Mouse (Mus musculus) myocyte (in vitro differentiated cells): ENCODE data around the gene Tnnc1. TPM values are rescaled to one million over a fixed set of nuclear protein-coding genes. Genes with fewer than 3 reads are reported as not detected.

Experiments used
- H3K27me3 ChIP-seq: one replicate; pipeline ENCODE4 v1.6.1; 2011; ENCODE audit not compliant: control insufficient read depth, insufficient read depth, insufficient read length
- H3K36me3 ChIP-seq: one replicate; pipeline ENCODE4 v1.6.1; 2011; ENCODE audit not compliant: control insufficient read depth, insufficient read depth
- H3K4me2 ChIP-seq: one replicate; pipeline ENCODE4 v1.6.1; 2011; ENCODE audit warnings: low read depth, control low read depth
- H3K4me3 ChIP-seq: one replicate; pipeline ENCODE4 v1.5.1; 2011; ENCODE audit warnings: mild to moderate bottlenecking, control low read depth, moderate library complexity
- H3K79me2 ChIP-seq: one replicate; pipeline ENCODE4 v1.6.1; 2011; ENCODE audit not compliant: control insufficient read depth, insufficient read depth
- H3ac ChIP-seq: one replicate; pipeline ENCODE4 v1.6.1; 2011; ENCODE audit not compliant: control insufficient read depth, insufficient read length
- CEBPB ChIP-seq: IDR thresholded peaks from 2 replicates; pipeline ENCODE4 v1.6.1; 2011; ENCODE audit warnings: mild to moderate bottlenecking, moderate library complexity; ENCODE audit not compliant: poor library complexity, insufficient read depth, severe bottlenecking
- E2F4 ChIP-seq: IDR thresholded peaks from one replicate; pipeline ENCODE4 v1.6.1; 2011; ENCODE audit warnings: mild to moderate bottlenecking, control low read depth, moderate library complexity; ENCODE audit not compliant: insufficient read depth
- MAX ChIP-seq: IDR thresholded peaks from one replicate; pipeline ENCODE4 v1.6.1; 2011; ENCODE audit warnings: low read depth, mild to moderate bottlenecking, control low read depth
- MYOD1 ChIP-seq, 3 experiments: IDR thresholded peaks; one replicate each; pipeline ENCODE4 v1.6.1; 2011; ENCODE audit warnings: control low read depth in 2 of 3, low read depth in 2 of 3, mild to moderate bottlenecking in 2 of 3, moderate library complexity in 1 of 3; ENCODE audit not compliant: insufficient read length in 2 of 3, control insufficient read depth in 1 of 3
- MYOG ChIP-seq, 3 experiments: IDR thresholded peaks; one replicate each; pipeline ENCODE4 v1.6.1; 2011; ENCODE audit warnings: control low read depth in 2 of 3, low read depth in 2 of 3, mild to moderate bottlenecking in 2 of 3; ENCODE audit not compliant: insufficient read length in 2 of 3, control insufficient read depth in 1 of 3, insufficient read depth in 1 of 3
- POLR2A ChIP-seq: IDR thresholded peaks from one replicate; pipeline ENCODE4 v1.6.1; 2011; ENCODE audit warnings: low read depth, mild to moderate bottlenecking, control low read depth, moderate library complexity; ENCODE audit not compliant: insufficient read length
- POLR2AphosphoS2 ChIP-seq: IDR thresholded peaks from one replicate; pipeline ENCODE4 v1.6.1; 2011; ENCODE audit warnings: low read depth, control low read depth; ENCODE audit not compliant: insufficient read length
- REST ChIP-seq: IDR thresholded peaks from one replicate; pipeline ENCODE4 v1.6.1; 2011; ENCODE audit warnings: mild to moderate bottlenecking, control low read depth, moderate library complexity; ENCODE audit not compliant: insufficient read depth, insufficient read length
- SRF ChIP-seq: IDR thresholded peaks from one replicate; pipeline ENCODE4 v1.6.1; 2011; ENCODE audit warnings: low read depth; ENCODE audit not compliant: control insufficient read depth, insufficient read length
- TCF12 ChIP-seq: IDR thresholded peaks from one replicate; pipeline ENCODE4 v1.6.1; 2011; ENCODE audit warnings: mild to moderate bottlenecking, control low read depth; ENCODE audit not compliant: poor library complexity, insufficient read depth, severe bottlenecking
- TCF3 ChIP-seq: IDR thresholded peaks from one replicate; pipeline ENCODE4 v1.6.1; 2011; ENCODE audit warnings: low read depth, control low read depth; ENCODE audit not compliant: insufficient read length
- USF1 ChIP-seq: IDR thresholded peaks from one replicate; pipeline ENCODE4 v1.6.1; 2011; ENCODE audit warnings: low read depth, mild to moderate bottlenecking, control low read depth, moderate library complexity
- polyA plus RNA-seq: library from polyadenylated mRNA; unstranded; fragments of >200 nt; fragmentation: generic; extraction: Trizol; gene quantifications from one replicate; pipeline ENCODE4 v1.2.1, GENCODE M21; 2012; ENCODE audit warnings: missing spikeins

Gene Tnnc1
- polyA plus RNA-seq, 1 experiment = 7,028 TPM

DNA sequence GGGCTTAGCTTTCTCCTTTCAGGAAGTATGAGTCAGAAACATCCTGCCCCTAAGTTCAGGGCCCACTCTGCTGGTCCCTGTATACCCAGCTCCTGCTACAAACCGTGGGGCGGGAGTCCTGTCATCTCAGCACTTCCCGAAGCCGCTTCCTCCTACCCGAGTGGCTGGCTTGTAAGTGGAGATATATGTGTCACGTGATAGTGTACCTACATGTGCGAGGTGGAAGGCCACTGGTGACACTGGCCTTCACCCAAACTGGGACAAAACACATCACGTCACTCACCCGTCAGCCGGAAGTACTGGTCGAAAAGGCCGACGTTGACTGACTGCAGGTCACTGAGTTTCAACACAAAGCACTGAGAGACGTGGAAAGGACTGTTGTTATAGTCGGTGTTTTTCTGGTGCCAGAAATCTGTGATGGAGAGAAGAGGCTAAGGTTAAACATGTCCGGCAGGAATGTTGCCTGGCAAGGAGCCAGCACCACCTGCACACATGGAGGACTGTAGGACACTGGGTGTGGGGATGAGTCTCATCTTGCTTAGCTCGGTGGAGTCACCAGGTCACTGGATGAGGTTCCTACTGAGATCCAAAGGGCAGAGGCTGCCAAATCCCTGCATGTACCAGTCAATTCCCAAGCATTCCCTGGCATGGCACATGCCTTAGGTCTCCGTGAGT is 35.2 kb upstream of the Tnnc1 start:
- Histone ChIP-seq H3K79me2 (no peaks in the 10 kb centered on the region), H3ac (no peak overlapping the region), H3K27me3 (no peaks in the 10 kb centered on the region), H3K4me2 (no peak overlapping the region), H3K4me3 (no peak overlapping the region), H3K36me3 (peaks cover 48% of the 10 kb centered on the region)
- TF ChIP-seq POLR2A (peak; percentile 23), E2F4 (no peak), REST (no peak)

- no peaks in the 10 kb centered on the region for H3K79me2 ChIP-seq
- H3ac ChIP-seq = no peak overlapping the region
- no peak overlapping the region for H3K4me3 ChIP-seq
- H3K27me3 ChIP-seq = no peaks in the 10 kb centered on the region
- peaks cover 48% of the 10 kb centered on the region for H3K36me3 ChIP-seq
- TF ChIP-seq MYOD1 (IDR thresholded peaks at IDR 0.05; ENCODE audit: control insufficient read depth in 1 of 3, insufficient read length in 2 of 3, low read depth in 2 of 3) (no peak), POLR2AphosphoS2 (peak; percentile 43), TCF12 (no peak), REST (no peak), CEBPB (no peak), TCF3 (no peak), POLR2A (no peak), SRF (no peak)
- H3K4me2 ChIP-seq = no peak overlapping the region
Observed at GRCm38 (mm10) chr14:31173537-31173936, 34.6 kb upstream of the Tnnc1 start.

- H3K27me3 ChIP-seq = no peaks in the 10 kb centered on the region
- no peak overlapping the region for H3K4me3 ChIP-seq
- no peak overlapping the region for H3K4me2 ChIP-seq
- TF ChIP-seq REST = no peak
- no peak for TF ChIP-seq TCF3
- no peak for TF ChIP-seq SRF
- TF ChIP-seq POLR2A = no peak
- no peak for TF ChIP-seq CEBPB
- TF ChIP-seq E2F4 = no peak
- no peak for TF ChIP-seq MYOG (IDR thresholded peaks at IDR 0.05; ENCODE audit: control insufficient read depth in 1 of 3, insufficient read depth in 1 of 3, insufficient read length in 2 of 3, low read depth in 2 of 3)
- no peak for TF ChIP-seq MAX
- TF ChIP-seq USF1 = no peak
- no peak for TF ChIP-seq TCF12
- no peak for TF ChIP-seq POLR2AphosphoS2
- TF ChIP-seq MYOD1 (IDR thresholded peaks at IDR 0.05; ENCODE audit: control insufficient read depth in 1 of 3, insufficient read length in 2 of 3, low read depth in 2 of 3) = no peak
- no peak overlapping the region for H3ac ChIP-seq
- peaks cover 4% of the 10 kb centered on the region for H3K79me2 ChIP-seq
- H3K36me3 ChIP-seq = peaks cover 57% of the 10 kb centered on the region
Observed at GRCm38 (mm10) chr14:31177287-31177686, 30.8 kb upstream of the Tnnc1 start.

- no peak overlapping the region for H3ac ChIP-seq
- H3K4me3 ChIP-seq = no peak overlapping the region
- H3K27me3 ChIP-seq = no peaks in the 10 kb centered on the region
- TF ChIP-seq POLR2AphosphoS2 (peak; percentile 47), MYOD1 (IDR thresholded peaks at IDR 0.05; ENCODE audit: control insufficient read depth in 1 of 3, insufficient read length in 2 of 3, low read depth in 2 of 3) (peak in 2 of 3 experiments; percentile 58 to 81), MYOG (IDR thresholded peaks at IDR 0.05; ENCODE audit: control insufficient read depth in 1 of 3, insufficient read depth in 1 of 3, insufficient read length in 2 of 3, low read depth in 2 of 3) (peak in 1 of 3 experiments; percentile 69), CEBPB (no peak), REST (no peak), SRF (no peak)
- H3K79me2 ChIP-seq = peaks cover 4% of the 10 kb centered on the region
- H3K36me3 ChIP-seq = peaks cover 56% of the 10 kb centered on the region
- no peak overlapping the region for H3K4me2 ChIP-seq
Observed at GRCm38 (mm10) chr14:31177715-31178114, 30.4 kb upstream of the Tnnc1 start.

DNA sequence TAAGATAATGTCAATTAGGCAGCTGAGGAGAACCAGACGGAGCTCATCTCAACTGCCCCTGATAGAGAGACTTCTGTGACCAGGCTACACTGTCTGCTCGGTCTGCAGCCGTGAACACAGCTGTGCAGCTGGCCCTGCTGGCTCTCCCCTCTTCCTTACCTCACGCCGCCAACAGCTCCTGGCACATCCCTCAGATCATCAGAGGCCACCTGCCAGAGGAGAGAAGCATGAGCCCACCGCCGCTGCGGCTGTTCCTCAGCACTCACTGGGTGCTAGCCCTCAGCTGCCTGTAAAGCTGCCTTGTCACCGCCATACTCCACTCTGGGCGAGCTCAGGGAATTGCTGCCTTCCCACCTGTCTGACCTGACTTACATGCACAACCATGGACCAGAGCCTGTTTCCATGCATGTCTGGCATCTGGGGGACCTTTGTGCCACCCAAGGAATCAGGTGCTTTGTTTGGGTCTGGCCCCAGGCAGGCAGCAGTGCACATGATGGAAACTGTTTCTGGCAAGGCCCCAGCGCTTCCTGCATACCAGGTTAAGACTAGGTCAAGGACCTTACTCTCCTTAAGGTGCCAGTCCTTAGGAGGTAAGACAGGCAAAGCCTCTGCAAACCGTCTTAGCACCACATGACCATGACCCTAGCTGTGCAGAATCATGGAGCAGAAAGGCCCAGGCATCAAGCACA is 28.3 kb upstream of the Tnnc1 start:
- Histone ChIP-seq H3K27me3 (no peaks in the 10 kb centered on the region), H3K36me3 (peaks cover 45% of the 10 kb centered on the region), H3K79me2 (peaks cover 8% of the 10 kb centered on the region), H3K4me3 (no peak overlapping the region), H3K4me2 (no peak overlapping the region), H3ac (no peak overlapping the region)
- no peak for TF ChIP-seq MAX
- no peak for TF ChIP-seq CEBPB
- TF ChIP-seq MYOD1 (IDR thresholded peaks at IDR 0.05; ENCODE audit: control insufficient read depth in 1 of 3, insufficient read length in 2 of 3, low read depth in 2 of 3) = peak in 2 of 3 experiments; percentile 5 to 7
- TF ChIP-seq TCF12 = no peak
- peak; percentile 1 for TF ChIP-seq POLR2AphosphoS2
- no peak for TF ChIP-seq E2F4
- no peak for TF ChIP-seq SRF
- peak in 1 of 3 experiments; percentile 24 for TF ChIP-seq MYOG (IDR thresholded peaks at IDR 0.05; ENCODE audit: control insufficient read depth in 1 of 3, insufficient read depth in 1 of 3, insufficient read length in 2 of 3, low read depth in 2 of 3)
- peak; percentile 26 for TF ChIP-seq POLR2A
- no peak for TF ChIP-seq TCF3
